Mouse (Mus musculus) activated CD4-positive, CD25-positive, alpha-beta regulatory T cell, adult 4 months (primary cell): ENCODE measurements around the gene Acacb. TPM values are rescaled to one million over a fixed set of nuclear protein-coding genes. Genes with fewer than 3 reads are reported as not detected.

Source experiments
- ATAC-seq: one replicate; pipeline ENCODE4 v1.8.0; 2017
- polyA plus RNA-seq, 2 experiments: library from polyadenylated mRNA; unstranded; fragments of 100-300 nt; shearing (Covaris generic); gene quantifications; one replicate each; pipeline ENCODE4 v1.2.1; 2017

Acacb gene
- polyA plus RNA-seq: 1 to 10 TPM in 1 of 2 experiments, under 1 TPM in 1; 0.95 to 3.1 TPM

GRCm38 (mm10) chr5:114146028-114146888 is at the start of gene Acacb:
Acacb (plus strand) TSS chr5:114146535.
- no peak for ATAC-seq

GRCm38 (mm10) chr5:114099709-114100389 is 46.5 kb upstream of the Acacb start:
- peak; percentile 85 for ATAC-seq

GRCm38 (mm10) chr5:114100390-114101099 is 45.8 kb upstream of the Acacb start:
- peak; percentile 49 for ATAC-seq

GRCm38 (mm10) chr5:114101873-114102272 is 44.5 kb upstream of the Acacb start:
- no peak for ATAC-seq

- no peak for ATAC-seq
These were observed 43.5 kb upstream of the Acacb start for GRCm38 (mm10) chr5:114102807-114103206.

- ATAC-seq: no peak
These were observed 39.9 kb upstream of the Acacb start for GRCm38 (mm10) chr5:114106391-114106935.

- ATAC-seq: no peak
These were observed 33.0 kb upstream of the Acacb start for GRCm38 (mm10) chr5:114113334-114113733.

- no peak for ATAC-seq
These were observed 31.3 kb upstream of the Acacb start for GRCm38 (mm10) chr5:114115030-114115429.

- no peak for ATAC-seq
These were observed 29.7 kb upstream of the Acacb start for GRCm38 (mm10) chr5:114116586-114116985.

- no peak for ATAC-seq
These were observed 26.5 kb upstream of the Acacb start for GRCm38 (mm10) chr5:114119806-114120205.

GRCm38 (mm10) chr5:114126008-114126407 is 20.3 kb upstream of the Acacb start:
- ATAC-seq: no peak

GRCm38 (mm10) chr5:114126499-114127244 is 19.7 kb upstream of the Acacb start:
- no peak for ATAC-seq

GRCm38 (mm10) chr5:114127374-114128349 is 18.7 kb upstream of the Acacb start, which contains the start of gene Alkbh2:
Alkbh2 (minus strand) TSS chr5:114128218.
- peak; percentile 26 for ATAC-seq

- no peak for ATAC-seq
These were observed 16.7 kb upstream of the Acacb start for GRCm38 (mm10) chr5:114129550-114130210.

- ATAC-seq: no peak
These were observed 16.1 kb upstream of the Acacb start, which contains the start of gene Ung for GRCm38 (mm10) chr5:114130211-114130605. Ung (plus strand) TSS chr5:114130386.

GRCm38 (mm10) chr5:114130698-114131520 is 15.4 kb upstream of the Acacb start:
- ATAC-seq: peak; percentile 84

GRCm38 (mm10) chr5:114131521-114131840 is 14.9 kb upstream of the Acacb start:
- ATAC-seq: peak; percentile 26

- no peak for ATAC-seq
These were observed 13.5 kb upstream of the Acacb start for GRCm38 (mm10) chr5:114132841-114133240.

- no peak for ATAC-seq
These were observed 12.2 kb upstream of the Acacb start for GRCm38 (mm10) chr5:114134091-114134534.
